Mouse (Mus musculus): ENCODE results near the gene Snx29. TPM values are rescaled to one million over a fixed set of nuclear protein-coding genes. Genes with fewer than 3 reads are reported as not detected.

The Snx29 gene
- polyA plus RNA-seq, 1 experiment from 2014 or later = 12.5 TPM

DNA sequence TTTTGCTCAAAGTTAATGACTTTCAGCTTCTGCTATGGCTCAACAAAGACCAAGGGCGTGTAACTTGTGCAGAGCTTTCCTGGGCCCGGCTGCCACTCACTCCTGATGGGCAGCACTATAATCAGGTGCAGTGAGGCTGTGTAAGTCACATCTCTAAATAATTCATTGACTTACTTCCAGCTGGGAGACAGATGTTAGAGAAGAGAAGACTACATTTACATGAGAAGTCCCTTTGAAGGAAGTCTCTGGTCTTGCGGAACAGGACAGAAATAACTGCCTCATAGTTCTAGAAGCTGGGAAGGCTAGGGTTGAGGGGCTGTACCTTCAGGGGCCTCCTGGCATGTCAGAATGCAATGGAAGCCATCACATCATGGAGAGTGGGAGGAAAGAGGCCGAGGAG lies 127.9 kb downstream of the Snx29 start:
- WGBS = 87% methylated on average over 4 of the region's 4 CpGs

DNA sequence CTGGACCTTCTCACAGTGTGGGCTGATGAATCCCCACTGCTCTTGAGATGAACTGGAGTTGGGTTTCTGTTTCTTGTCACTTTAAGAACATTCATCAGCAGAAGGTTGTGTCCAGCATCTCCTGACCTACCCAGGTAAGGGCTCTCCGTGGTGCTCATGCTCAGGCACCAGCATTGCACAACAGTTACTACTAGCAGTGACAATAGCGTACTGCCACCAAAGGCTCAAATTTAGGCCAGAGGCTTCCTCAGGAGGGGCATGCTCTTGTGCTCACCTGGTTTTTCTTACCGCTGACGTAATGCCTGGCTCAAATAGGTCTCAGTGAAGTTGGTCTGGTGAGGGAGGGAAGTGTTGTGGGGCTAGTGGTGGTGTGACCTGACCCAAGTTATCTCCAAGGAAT lies 132.2 kb downstream of the Snx29 start:
- 95% methylated on average over 4 of the region's 4 CpGs for WGBS
- Histone ChIP-seq H3K9ac (ENCODE audit: low read length) (no peak overlapping the region), H3K4me1 (replicated peaks; ENCODE audit: control insufficient read depth, insufficient read depth, low read length) (no peaks in the 10 kb centered on the region), H3K27me3 (ENCODE audit: control insufficient read depth, insufficient read depth, low read length) (no peaks in the 10 kb centered on the region), H3K36me3 (ENCODE audit: control insufficient read depth, insufficient read depth, low read length) (no peaks in the 10 kb centered on the region), H3K4me3 (ENCODE audit: low read depth, low read length) (no peak overlapping the region), H3K9me3 (ENCODE audit: control insufficient read depth, low read length) (no peaks in the 10 kb centered on the region), H3K4me2 (ENCODE audit: low read depth, low read length, severe bottlenecking) (no peak overlapping the region), H3K27ac (ENCODE audit: low read depth, low read length) (no peak overlapping the region)
- DNase-seq (ENCODE audit: low spot score) (no peak), ATAC-seq (replicated peaks; ENCODE audit: low FRiP score) (no peak)

More for the DNA sequence above, 127.9 kb downstream of the Snx29 start:
- no peaks in the 10 kb centered on the region for H3K36me3 ChIP-seq (ENCODE audit: control insufficient read depth, insufficient read depth, low read length)
- no peak overlapping the region for H3K4me2 ChIP-seq (ENCODE audit: low read depth, low read length, severe bottlenecking)
- no peak for ATAC-seq (replicated peaks; ENCODE audit: low FRiP score)
- no peak overlapping the region for H3K4me3 ChIP-seq (ENCODE audit: low read depth, low read length)
- no peaks in the 10 kb centered on the region for H3K4me1 ChIP-seq (replicated peaks; ENCODE audit: control insufficient read depth, insufficient read depth, low read length)
- H3K27ac ChIP-seq (ENCODE audit: low read depth, low read length) = no peak overlapping the region
- no peaks in the 10 kb centered on the region for H3K27me3 ChIP-seq (ENCODE audit: control insufficient read depth, insufficient read depth, low read length)
- DNase-seq (ENCODE audit: low spot score) = no peak
- H3K9me3 ChIP-seq (ENCODE audit: control insufficient read depth, low read length) = no peaks in the 10 kb centered on the region
- H3K9ac ChIP-seq (ENCODE audit: low read length) = no peak overlapping the region

- Histone ChIP-seq H3K27ac (ENCODE audit: low read depth, low read length) (no peak overlapping the region), H3K27me3 (ENCODE audit: control insufficient read depth, insufficient read depth, low read length) (no peaks in the 10 kb centered on the region), H3K4me1 (replicated peaks; ENCODE audit: control insufficient read depth, insufficient read depth, low read length) (no peaks in the 10 kb centered on the region), H3K4me3 (ENCODE audit: low read depth, low read length) (no peak overlapping the region), H3K36me3 (ENCODE audit: control insufficient read depth, insufficient read depth, low read length) (no peaks in the 10 kb centered on the region), H3K9ac (ENCODE audit: low read length) (no peak overlapping the region), H3K4me2 (ENCODE audit: low read depth, low read length, severe bottlenecking) (no peak overlapping the region), H3K9me3 (ENCODE audit: control insufficient read depth, low read length) (no peaks in the 10 kb centered on the region)
- no peak for DNase-seq (ENCODE audit: low spot score)
- WGBS = 85% methylated on average over 5 of the region's 5 CpGs
- no peak for ATAC-seq (replicated peaks; ENCODE audit: low FRiP score)
Observed at GRCm38 (mm10) chr16:11455545-11456140, 132.9 kb downstream of the Snx29 start.

DNA sequence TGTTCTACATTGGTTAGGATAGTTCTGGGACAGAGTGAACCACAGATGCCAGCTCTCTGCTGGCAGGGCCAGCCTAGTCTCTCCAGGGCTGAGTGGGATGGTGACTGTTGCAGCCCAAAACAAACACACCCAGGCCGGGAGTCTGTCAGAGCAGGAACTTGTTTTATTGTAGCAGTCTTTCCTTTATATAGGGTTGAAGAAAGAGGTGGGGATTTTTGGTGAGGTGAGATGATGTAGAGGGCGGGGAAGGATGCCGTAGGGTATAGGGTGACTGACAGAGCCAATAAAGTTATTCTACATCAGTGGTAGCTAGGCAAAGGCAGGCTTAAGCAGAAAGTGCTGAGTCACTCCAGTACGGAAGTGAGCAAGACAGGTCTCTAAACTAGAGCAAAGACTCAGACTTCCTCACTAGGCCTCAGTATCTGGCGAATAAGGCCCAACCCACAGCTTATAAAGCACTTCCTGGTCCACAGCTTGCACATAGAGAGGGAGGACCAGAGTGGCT lies 133.5 kb downstream of the Snx29 start:
- H3K9ac ChIP-seq (ENCODE audit: low read length) = no peak overlapping the region
- no peaks in the 10 kb centered on the region for H3K27me3 ChIP-seq (ENCODE audit: control insufficient read depth, insufficient read depth, low read length)
- H3K27ac ChIP-seq (ENCODE audit: low read depth, low read length) = no peak overlapping the region
- no peaks in the 10 kb centered on the region for H3K9me3 ChIP-seq (ENCODE audit: control insufficient read depth, low read length)
- H3K4me3 ChIP-seq (ENCODE audit: low read depth, low read length) = no peak overlapping the region
- H3K4me2 ChIP-seq (ENCODE audit: low read depth, low read length, severe bottlenecking) = no peak overlapping the region
- DNase-seq (ENCODE audit: low spot score) (no peak), ATAC-seq (replicated peaks; ENCODE audit: low FRiP score) (no peak)
- H3K4me1 ChIP-seq (replicated peaks; ENCODE audit: control insufficient read depth, insufficient read depth, low read length) = no peaks in the 10 kb centered on the region
- WGBS = 90% methylated on average over 5 of the region's 5 CpGs
- no peaks in the 10 kb centered on the region for H3K36me3 ChIP-seq (ENCODE audit: control insufficient read depth, insufficient read depth, low read length)

DNA sequence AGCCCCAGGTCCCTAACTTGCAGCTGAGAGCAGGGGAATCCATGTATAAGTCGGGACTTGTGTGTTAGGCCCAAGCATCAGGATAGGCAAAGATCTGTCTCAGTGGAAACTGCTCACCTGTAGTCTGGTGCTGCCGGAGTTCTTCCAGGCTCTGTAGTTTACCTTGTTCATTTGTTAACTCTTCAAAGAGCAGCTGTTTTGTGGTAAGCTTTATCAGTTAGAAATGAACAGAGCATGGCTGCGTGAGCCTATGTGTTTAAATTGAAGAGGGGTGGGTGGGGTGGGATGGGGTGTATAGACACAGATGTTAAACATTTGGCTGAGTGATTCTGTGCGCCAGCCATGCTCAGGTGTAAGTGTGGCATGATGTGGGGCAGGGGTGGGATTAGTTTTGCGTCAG lies 134.4 kb downstream of the Snx29 start:
- Histone ChIP-seq H3K9ac (ENCODE audit: low read length) (no peak overlapping the region), H3K27me3 (ENCODE audit: control insufficient read depth, insufficient read depth, low read length) (no peaks in the 10 kb centered on the region), H3K4me3 (ENCODE audit: low read depth, low read length) (no peak overlapping the region), H3K4me1 (replicated peaks; ENCODE audit: control insufficient read depth, insufficient read depth, low read length) (no peaks in the 10 kb centered on the region), H3K4me2 (ENCODE audit: low read depth, low read length, severe bottlenecking) (no peak overlapping the region), H3K27ac (ENCODE audit: low read depth, low read length) (no peak overlapping the region), H3K9me3 (ENCODE audit: control insufficient read depth, low read length) (no peaks in the 10 kb centered on the region), H3K36me3 (ENCODE audit: control insufficient read depth, insufficient read depth, low read length) (no peaks in the 10 kb centered on the region)
- no peak for DNase-seq (ENCODE audit: low spot score)
- 91% methylated on average over 5 of the region's 5 CpGs for WGBS
- ATAC-seq (replicated peaks; ENCODE audit: low FRiP score) = no peak

DNA sequence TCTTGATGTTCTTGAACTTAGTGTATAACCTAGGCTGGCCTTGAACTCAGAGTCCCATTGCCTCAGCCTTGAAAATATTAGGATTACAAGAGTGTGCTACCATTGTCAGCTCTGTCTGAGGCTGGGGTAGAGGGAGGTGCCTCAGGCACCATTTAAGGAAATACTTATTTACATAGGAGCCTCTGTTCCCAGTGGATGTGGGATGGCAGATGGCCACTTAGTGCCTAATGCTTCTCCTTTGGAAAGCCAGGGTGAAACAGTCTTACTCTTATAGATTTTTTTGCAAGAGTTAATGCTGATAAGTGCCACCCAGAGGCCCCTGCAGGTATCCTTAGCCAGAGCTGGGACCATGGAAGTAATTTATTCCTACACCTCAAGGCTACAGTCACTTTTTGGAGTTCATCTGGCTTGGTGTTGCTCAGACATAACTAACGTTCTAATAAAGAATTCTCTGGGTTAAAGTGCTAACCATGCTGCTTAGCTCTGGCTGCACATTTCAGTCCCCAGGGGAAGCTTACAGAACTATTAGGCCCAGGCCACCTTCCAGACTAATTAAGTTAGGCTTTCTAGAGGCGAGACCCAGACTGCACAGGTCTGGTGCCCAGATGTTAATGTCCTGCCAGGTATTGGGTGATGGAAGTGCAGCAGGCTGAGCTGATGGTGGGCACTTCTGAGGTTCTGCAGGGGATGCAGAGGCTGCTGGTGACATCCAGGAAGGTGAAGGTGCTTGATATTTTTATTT lies 135.1 kb downstream of the Snx29 start:
- Histone ChIP-seq H3K36me3 (ENCODE audit: control insufficient read depth, insufficient read depth, low read length) (no peaks in the 10 kb centered on the region), H3K27me3 (ENCODE audit: control insufficient read depth, insufficient read depth, low read length) (no peaks in the 10 kb centered on the region), H3K9ac (ENCODE audit: low read length) (no peak overlapping the region), H3K9me3 (ENCODE audit: control insufficient read depth, low read length) (no peaks in the 10 kb centered on the region), H3K4me1 (replicated peaks; ENCODE audit: control insufficient read depth, insufficient read depth, low read length) (no peaks in the 10 kb centered on the region), H3K27ac (ENCODE audit: low read depth, low read length) (no peak overlapping the region), H3K4me2 (ENCODE audit: low read depth, low read length, severe bottlenecking) (no peak overlapping the region), H3K4me3 (ENCODE audit: low read depth, low read length) (no peak overlapping the region)
- no peak for DNase-seq (ENCODE audit: low spot score)
- WGBS = 61% methylated on average over 2 of the region's 2 CpGs
- ATAC-seq (replicated peaks; ENCODE audit: low FRiP score) = no peak

DNA sequence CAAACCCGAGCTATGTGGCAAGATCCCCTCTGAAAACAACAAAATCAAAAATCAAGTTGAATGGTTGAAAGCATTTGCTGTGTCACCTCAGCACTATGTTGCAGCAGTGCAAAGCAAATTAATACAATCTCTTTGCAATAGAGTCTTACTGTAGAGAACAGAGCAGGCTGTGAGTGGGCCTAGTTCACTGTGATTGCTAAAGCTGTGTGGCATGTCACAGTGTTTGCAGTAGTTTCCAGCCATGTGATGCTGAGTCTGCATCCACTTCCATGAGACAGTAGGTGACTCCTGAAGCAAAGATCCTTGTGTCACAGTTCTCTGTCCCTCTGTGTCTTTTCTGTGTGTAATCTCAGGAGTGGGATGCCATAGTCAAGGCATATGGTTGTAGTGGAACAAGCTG lies 137.5 kb downstream of the Snx29 start:
- no peaks in the 10 kb centered on the region for H3K27me3 ChIP-seq (ENCODE audit: control insufficient read depth, insufficient read depth, low read length)
- no peak for DNase-seq (ENCODE audit: low spot score)
- H3K36me3 ChIP-seq (ENCODE audit: control insufficient read depth, insufficient read depth, low read length) = no peaks in the 10 kb centered on the region
- H3K4me2 ChIP-seq (ENCODE audit: low read depth, low read length, severe bottlenecking) = no peak overlapping the region
- H3K9me3 ChIP-seq (ENCODE audit: control insufficient read depth, low read length) = no peaks in the 10 kb centered on the region
- ATAC-seq (replicated peaks; ENCODE audit: low FRiP score) = no peak
- no peak overlapping the region for H3K27ac ChIP-seq (ENCODE audit: low read depth, low read length)
- H3K9ac ChIP-seq (ENCODE audit: low read length) = no peak overlapping the region
- no peaks in the 10 kb centered on the region for H3K4me1 ChIP-seq (replicated peaks; ENCODE audit: control insufficient read depth, insufficient read depth, low read length)
- no peak overlapping the region for H3K4me3 ChIP-seq (ENCODE audit: low read depth, low read length)
- 91% methylated on average over 1 of the region's 1 CpGs for WGBS

DNA sequence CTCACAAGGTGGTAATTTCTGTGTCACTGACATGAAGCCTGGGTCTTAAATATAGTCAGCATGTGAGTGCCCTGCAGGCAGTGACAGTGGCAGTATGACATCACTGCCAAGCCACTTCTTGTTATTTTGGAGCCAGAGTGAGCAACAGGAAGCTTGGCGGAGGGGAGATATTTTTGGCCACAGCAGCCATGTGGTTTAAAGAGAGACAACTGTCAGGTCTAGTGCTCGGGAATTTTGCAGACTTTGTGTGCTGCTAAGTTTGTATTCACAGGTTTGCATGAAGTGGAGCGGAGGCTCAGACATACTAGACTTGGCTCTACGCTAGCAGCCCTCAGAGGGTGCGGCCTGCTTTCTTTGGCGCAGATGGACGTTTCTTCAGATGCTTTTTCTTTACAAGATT lies 138.9 kb downstream of the Snx29 start:
- no peaks in the 10 kb centered on the region for H3K36me3 ChIP-seq (ENCODE audit: control insufficient read depth, insufficient read depth, low read length)
- no peak for DNase-seq (ENCODE audit: low spot score)
- 83% methylated on average over 7 of the region's 7 CpGs for WGBS

More for the DNA sequence above, 138.9 kb downstream of the Snx29 start:
- H3K4me1 ChIP-seq (replicated peaks; ENCODE audit: control insufficient read depth, insufficient read depth, low read length) = no peaks in the 10 kb centered on the region
- H3K27ac ChIP-seq (ENCODE audit: low read depth, low read length) = no peak overlapping the region
- no peaks in the 10 kb centered on the region for H3K9me3 ChIP-seq (ENCODE audit: control insufficient read depth, low read length)
- H3K9ac ChIP-seq (ENCODE audit: low read length) = no peak overlapping the region
- H3K4me3 ChIP-seq (ENCODE audit: low read depth, low read length) = no peak overlapping the region
- ATAC-seq (replicated peaks; ENCODE audit: low FRiP score) = no peak
- H3K4me2 ChIP-seq (ENCODE audit: low read depth, low read length, severe bottlenecking) = no peak overlapping the region
- no peaks in the 10 kb centered on the region for H3K27me3 ChIP-seq (ENCODE audit: control insufficient read depth, insufficient read depth, low read length)

All from forebrain, embryonic 11.5 days (tissue).